Mouse (Mus musculus): ENCODE results near the gene Ccdc120. TPM values are rescaled to one million over a fixed set of nuclear protein-coding genes. Genes with fewer than 3 reads are reported as not detected.

Gene Ccdc120
- total RNA-seq, 1 experiment from 2014 or later, result not detected

- no peak for ATAC-seq (replicated peaks; ENCODE audit: insufficient number of reproducible peaks, low FRiP score, low TSS enrichment, poor library complexity, severe bottlenecking)
These were observed 12.2 kb upstream of the Ccdc120 start for GRCm38 (mm10) chrX:7762921-7763197.

DNA sequence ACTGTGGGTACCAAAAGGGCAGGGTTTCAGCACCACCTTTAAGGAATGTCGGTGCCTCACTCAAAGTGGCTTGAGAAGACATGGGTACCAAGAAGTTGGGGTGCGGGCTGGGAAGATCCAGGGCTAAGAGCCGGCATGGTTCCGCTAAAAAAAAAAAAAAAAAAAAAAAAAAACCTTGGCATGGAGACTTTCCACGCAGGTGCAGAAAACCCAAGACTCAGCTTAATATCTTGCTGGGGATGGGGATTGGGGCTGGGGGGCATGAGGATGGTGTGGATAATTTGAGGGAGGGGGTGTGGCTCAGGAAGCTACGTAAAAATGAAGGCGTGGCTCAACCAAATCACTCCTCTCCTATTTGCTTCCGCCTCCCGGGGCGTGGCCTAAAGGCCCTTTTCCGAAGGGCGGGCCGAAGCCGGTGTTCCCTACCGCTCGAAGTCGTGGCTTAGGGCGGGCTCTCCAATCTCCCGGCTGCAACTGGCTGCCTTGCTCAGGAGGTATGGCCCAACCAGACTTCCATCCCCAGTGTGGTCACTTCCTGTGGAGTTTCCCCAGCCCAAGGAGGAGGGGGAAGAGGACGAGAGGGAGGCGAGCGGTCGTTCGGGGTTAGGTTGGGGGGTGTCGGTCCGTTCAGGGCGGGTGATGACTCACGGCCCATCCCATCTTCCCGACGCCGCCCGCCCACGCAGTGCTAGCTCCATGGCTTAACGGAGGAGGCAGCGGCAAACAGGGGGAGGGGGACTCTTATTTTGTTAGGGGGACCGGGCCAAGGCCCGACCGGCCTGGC, 11.6 kb upstream of the Ccdc120 start, which contains the start of gene Tfe3:
Gene Tfe3 (plus strand): TSS at position 424 of the 784 bp plus-strand sequence.
- peak; percentile 98 for ATAC-seq (replicated peaks; ENCODE audit: insufficient number of reproducible peaks, low FRiP score, low TSS enrichment, poor library complexity, severe bottlenecking)

- ATAC-seq (replicated peaks; ENCODE audit: insufficient number of reproducible peaks, low FRiP score, low TSS enrichment, poor library complexity, severe bottlenecking), result peak; percentile 63; the same call in 1 of the 2 replicates
These were observed 2.9 kb upstream of the Ccdc120 start for GRCm38 (mm10) chrX:7753627-7754026.

DNA sequence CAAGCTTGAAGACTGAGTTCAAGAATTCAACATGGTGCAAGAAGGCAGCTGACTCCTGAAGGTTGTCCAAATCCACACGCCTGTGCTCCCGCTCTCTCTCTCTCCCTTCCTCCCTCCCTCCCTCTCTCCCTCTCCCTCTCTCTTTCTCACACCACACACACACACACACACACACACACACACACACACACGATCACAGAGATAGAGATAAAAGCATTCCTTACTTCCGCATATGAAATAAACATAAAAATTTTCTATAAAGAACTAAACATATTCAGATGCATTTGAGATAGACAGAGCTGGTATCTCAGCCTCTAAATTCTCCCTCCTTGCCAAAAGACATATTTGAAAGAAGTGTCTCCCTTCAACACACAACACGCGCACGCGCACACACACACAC, 5.3 kb downstream of the Ccdc120 start:
- ATAC-seq (replicated peaks; ENCODE audit: insufficient number of reproducible peaks, low FRiP score, low TSS enrichment, poor library complexity, severe bottlenecking), result no peak

DNA sequence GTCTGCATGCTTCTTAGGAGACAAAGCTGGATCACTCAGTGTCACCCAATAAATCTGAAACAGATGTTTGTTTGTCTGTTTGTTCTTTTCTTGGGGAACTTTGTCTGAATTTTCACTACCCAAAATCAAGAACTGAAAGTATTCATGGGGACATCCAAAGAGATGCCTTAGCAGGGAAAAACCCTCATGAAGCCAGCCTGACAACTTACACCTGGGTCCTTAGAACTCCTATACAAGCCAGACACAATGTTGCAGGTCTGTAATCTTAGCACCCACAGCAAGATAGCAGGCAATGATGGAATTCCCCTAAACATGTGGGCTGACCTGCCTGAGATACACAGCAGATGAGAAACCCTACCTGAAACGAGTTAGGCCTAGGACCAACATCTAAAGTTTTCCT, 5.8 kb downstream of the Ccdc120 start:
- no peak for ATAC-seq (replicated peaks; ENCODE audit: insufficient number of reproducible peaks, low FRiP score, low TSS enrichment, poor library complexity, severe bottlenecking)

DNA sequence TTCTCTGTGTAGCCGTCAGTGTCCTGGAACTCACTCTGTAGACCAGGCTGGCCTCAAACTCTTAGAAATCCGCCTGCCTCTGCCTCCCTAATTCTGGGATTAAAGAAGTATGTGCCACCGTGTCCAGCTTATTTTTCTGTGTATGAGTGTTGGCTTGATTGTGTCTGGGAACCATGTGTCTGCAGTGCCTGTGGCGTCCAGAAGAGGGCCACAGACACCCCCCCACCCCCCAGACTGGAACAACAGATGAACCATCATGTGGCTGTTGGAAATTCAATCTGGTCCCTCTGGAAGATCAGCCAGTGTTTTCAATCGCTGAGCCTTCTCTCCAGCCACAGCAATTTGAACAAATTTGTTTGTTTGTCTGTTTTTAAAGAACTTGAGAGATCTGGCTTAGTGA, 7.2 kb downstream of the Ccdc120 start:
- ATAC-seq (replicated peaks; ENCODE audit: insufficient number of reproducible peaks, low FRiP score, low TSS enrichment, poor library complexity, severe bottlenecking), result no peak

DNA sequence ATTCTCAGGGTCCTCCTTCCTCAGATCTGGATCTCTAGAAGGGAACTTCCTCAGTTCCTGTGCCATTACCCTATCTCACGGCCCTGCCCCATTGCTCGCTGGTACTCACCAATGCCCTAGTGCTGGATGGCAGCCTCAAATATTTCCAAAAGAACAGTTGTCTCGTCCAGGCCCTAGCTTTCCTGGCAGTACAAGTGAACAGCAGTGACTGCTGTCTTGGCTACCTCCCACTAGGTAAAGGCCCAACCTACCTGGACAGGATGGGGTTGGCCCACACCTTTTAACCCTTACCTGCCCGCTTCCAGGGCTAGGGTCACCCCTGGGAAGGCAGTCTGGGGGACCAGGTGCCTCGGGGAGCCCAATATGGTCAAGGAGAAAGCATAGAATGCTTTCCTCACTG, 9.6 kb downstream of the Ccdc120 start:
- no peak for ATAC-seq (replicated peaks; ENCODE audit: insufficient number of reproducible peaks, low FRiP score, low TSS enrichment, poor library complexity, severe bottlenecking)

GRCm38 (mm10) chrX:7740082-7740819, 10.5 kb downstream of the Ccdc120 start:
- ATAC-seq (replicated peaks; ENCODE audit: insufficient number of reproducible peaks, low FRiP score, low TSS enrichment, poor library complexity, severe bottlenecking), result no peak

DNA sequence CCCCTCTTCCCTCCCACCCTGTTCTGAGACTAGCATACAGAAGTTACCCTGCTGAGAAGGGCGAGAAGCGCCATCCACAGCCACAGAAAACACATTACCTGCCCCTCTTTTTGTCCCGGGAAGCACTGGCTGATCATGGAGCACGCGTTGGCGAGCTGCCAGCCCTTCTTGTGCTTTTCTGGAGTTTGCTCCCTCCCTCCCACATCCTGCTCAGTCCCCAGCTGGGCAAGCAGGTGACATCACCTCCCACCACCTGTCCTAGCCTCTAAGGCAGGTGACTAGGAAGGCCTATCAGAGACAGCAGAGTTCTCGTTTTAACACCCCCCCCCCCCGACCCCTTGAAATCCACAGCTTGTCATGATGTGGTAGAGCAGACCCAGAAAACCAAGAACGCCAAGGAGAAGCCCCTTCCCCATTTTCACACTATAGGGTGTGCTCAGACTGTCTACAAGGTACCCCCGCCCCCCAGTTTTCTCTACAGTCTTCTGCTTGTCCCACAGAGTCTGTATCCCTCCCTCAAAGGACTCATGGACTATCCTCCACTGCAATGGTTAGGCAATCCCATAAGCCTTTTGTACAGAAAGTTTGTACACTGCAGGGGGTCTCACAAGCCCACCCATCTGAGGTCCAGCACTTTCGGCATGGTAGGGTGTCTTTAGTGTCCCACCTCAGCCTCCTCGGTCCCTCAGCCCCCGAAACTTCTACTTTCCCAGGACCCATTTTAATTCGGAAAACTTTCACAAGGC, 11.2 kb downstream of the Ccdc120 start:
- ATAC-seq (replicated peaks; ENCODE audit: insufficient number of reproducible peaks, low FRiP score, low TSS enrichment, poor library complexity, severe bottlenecking), result no peak

- ATAC-seq (replicated peaks; ENCODE audit: insufficient number of reproducible peaks, low FRiP score, low TSS enrichment, poor library complexity, severe bottlenecking), result peak; percentile 70; the same call in 1 of the 2 replicates
These were observed 17.0 kb downstream of the Ccdc120 start for GRCm38 (mm10) chrX:7733571-7734156.

DNA sequence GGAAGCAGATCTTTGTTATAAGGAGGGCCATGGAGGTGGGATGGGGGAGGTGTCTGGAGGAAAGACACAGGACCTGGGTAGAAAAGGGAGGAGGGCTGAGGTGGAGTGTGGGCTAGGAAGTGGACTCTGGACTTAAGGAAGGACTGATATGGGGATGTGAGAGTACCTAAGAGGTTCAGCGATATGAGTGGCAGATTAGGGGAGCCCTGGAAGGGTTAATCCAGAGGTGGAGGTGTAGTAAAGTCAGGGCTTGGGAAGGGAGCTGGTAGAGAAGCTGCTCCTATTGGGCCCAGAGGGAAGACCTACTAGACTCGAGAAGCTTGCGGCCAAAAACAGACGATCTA, 21.8 kb downstream of the Ccdc120 start:
- no peak for ATAC-seq (replicated peaks; ENCODE audit: insufficient number of reproducible peaks, low FRiP score, low TSS enrichment, poor library complexity, severe bottlenecking)

GRCm38 (mm10) chrX:7728215-7728921, 22.3 kb downstream of the Ccdc120 start, which contains the start of gene Praf2:
Praf2 (plus strand) TSS chrX:7728439.
- peak; percentile 92 for ATAC-seq (replicated peaks; ENCODE audit: insufficient number of reproducible peaks, low FRiP score, low TSS enrichment, poor library complexity, severe bottlenecking)

GRCm38 (mm10) chrX:7727176-7727575, 23.5 kb downstream of the Ccdc120 start:
- ATAC-seq (replicated peaks; ENCODE audit: insufficient number of reproducible peaks, low FRiP score, low TSS enrichment, poor library complexity, severe bottlenecking), result no peak

- ATAC-seq (replicated peaks; ENCODE audit: insufficient number of reproducible peaks, low FRiP score, low TSS enrichment, poor library complexity, severe bottlenecking), result no peak
These were observed 24.9 kb downstream of the Ccdc120 start for GRCm38 (mm10) chrX:7725841-7726240.

DNA sequence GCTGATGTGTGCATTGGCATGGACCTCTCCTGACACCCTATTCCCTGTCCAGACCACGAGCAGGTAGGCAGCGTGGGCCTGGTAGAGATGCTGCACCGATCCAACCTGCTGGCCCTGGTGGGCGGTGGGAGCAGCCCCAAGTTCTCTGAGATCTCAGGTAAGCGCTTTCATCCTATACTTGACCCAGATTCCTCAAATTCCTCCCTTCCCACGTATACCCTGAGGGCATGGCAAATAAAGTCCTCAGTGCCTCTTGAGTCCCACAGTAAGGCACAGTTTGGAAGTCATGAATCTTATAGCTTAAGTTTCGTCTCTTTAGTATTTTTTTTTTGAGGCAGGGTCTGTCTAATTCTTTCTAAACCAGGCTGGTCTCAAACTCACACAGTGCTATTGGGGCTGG, 26.6 kb downstream of the Ccdc120 start:
- ATAC-seq (replicated peaks; ENCODE audit: insufficient number of reproducible peaks, low FRiP score, low TSS enrichment, poor library complexity, severe bottlenecking), result no peak

GRCm38 (mm10) chrX:7722691-7723090, 28.0 kb downstream of the Ccdc120 start:
- ATAC-seq (replicated peaks; ENCODE audit: insufficient number of reproducible peaks, low FRiP score, low TSS enrichment, poor library complexity, severe bottlenecking), result no peak

DNA sequence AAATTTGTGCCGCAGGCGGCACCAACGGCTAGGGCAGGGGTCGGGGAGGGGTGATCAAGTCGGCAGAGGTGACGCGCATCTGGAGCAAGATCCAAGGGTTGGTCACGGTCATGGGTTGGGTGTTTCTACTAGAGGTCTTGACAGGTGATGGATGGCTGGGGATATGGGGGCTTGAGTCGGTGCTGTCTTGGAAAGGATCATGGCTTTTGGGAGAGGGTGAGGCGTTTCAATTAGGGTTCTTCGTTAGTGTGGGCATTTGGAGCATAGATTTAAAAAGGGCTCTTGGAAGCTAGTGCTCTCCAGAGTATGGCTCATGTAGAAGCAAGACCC, 28.5 kb downstream of the Ccdc120 start:
- ATAC-seq (replicated peaks; ENCODE audit: insufficient number of reproducible peaks, low FRiP score, low TSS enrichment, poor library complexity, severe bottlenecking), result no peak

DNA sequence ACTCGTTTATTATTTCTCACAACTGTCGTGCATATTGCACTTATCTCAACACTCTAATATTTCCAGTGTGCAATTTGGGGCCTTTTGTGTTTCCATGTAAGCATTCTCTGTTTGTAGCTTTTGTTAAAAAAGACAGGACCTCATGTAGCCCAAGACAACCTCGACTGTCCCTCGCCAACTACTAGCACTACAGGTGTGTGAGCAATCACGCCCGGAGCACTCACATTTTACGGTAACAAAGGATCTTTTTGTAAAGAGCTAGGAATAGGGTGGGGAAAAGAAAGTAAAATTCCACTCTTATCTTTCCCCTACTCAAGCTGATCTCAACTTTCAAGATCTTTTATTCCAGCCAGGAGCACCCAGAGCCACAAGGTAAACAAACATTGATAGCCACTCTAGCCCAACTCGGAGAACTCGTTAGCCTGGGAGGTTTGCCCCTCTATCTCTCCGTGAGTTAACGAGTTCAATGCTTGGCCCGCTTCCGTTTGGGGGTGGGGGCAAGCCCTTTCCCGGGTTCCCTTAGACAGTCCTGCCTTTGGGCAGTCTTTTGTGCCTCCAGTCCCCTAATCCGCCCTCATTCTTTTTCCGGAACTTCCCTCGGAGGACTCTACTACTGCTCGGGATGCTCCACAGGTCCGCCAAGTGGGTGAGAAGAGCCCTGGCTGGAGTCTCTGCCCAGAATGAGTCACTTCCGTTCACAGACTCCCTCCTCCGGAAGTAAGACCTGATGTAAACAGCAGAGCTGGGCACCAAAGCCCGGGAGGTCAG, 29.0 kb downstream of the Ccdc120 start, which contains the start of gene Gm45208:
Gene Gm45208 (plus strand): TSS at position 732 of the 768 bp plus-strand sequence.
- ATAC-seq (replicated peaks; ENCODE audit: insufficient number of reproducible peaks, low FRiP score, low TSS enrichment, poor library complexity, severe bottlenecking), result peak; percentile 86

All from monocyte, adult 5-6 weeks (primary cell).